Mouse (Mus musculus): ENCODE measurements around the gene Mcu. TPM values are rescaled to one million over a fixed set of nuclear protein-coding genes. Genes with fewer than 3 reads are reported as not detected.

Mcu gene
- polyA plus RNA-seq, 2 experiments = 3.5 to 7.9 TPM

- H3K4me1 ChIP-seq (replicated peaks; ENCODE audit: control insufficient read depth in 2 of 2, insufficient read depth in 2 of 2, low read length in 1 of 2) = no peaks in the 10 kb centered on the region
- TF ChIP-seq CTCF (IDR thresholded peaks at IDR 0.05; ENCODE audit: low read depth) (no peak), EP300 (IDR thresholded peaks at IDR 0.05; ENCODE audit: low read depth) (no peak)
- H3K4me2 ChIP-seq (ENCODE audit: low read depth) = no peak overlapping the region
- H3K27me3 ChIP-seq (ENCODE audit: control insufficient read depth, insufficient read depth, low read length) = no peaks in the 10 kb centered on the region
- 37% methylated on average over 6 of the region's 6 CpGs for WGBS (ENCODE audit: insufficient replicate concordance)
- no peaks in the 10 kb centered on the region for H3K9me3 ChIP-seq (ENCODE audit: control insufficient read depth, low read length)
- no peak overlapping the region for H3K4me3 ChIP-seq (ENCODE audit: insufficient read depth in 1 of 2, low read depth in 2 of 2, low read length in 2 of 2)
- no peak overlapping the region for H3K9ac ChIP-seq (replicated peaks)
- H3K36me3 ChIP-seq (replicated peaks; ENCODE audit: control insufficient read depth, insufficient read depth, low read depth) = no peaks in the 10 kb centered on the region
- no peak for DNase-seq (ENCODE audit: low read depth in 3 of 3, low spot score in 3 of 3)
- no peak for ATAC-seq (ENCODE audit: insufficient read depth)
- no peak overlapping the region for H3K27ac ChIP-seq
These were observed 208.0 kb downstream of the Mcu start for GRCm38 (mm10) chr10:59408499-59408898.

DNA sequence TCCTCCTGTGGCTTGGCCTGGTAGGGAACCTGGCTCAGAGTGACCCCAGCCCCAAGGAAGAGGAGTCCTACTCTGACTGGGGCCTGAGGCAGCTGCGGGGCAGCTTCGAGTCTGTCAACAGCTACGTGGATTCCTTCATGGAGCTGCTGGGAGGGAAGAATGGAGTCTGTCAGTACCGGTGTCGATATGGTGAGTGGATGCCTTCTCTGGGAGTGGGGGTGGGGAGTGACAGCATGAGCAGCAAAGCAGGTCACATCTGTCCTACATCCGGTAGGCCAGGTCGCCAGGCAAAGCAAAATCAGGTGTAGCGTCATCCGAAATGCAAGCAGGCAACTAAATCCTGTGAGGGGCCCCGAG is 212.7 kb downstream of the Mcu start:
- Histone ChIP-seq H3K4me1 (replicated peaks; ENCODE audit: control insufficient read depth in 2 of 2, insufficient read depth in 2 of 2, low read length in 1 of 2) (no peaks in the 10 kb centered on the region), H3K4me2 (ENCODE audit: low read depth) (peak overlapping the region; percentile 1), H3K9me3 (ENCODE audit: control insufficient read depth, low read length) (no peaks in the 10 kb centered on the region), H3K4me3 (ENCODE audit: insufficient read depth in 1 of 2, low read depth in 2 of 2, low read length in 2 of 2) (peak overlapping the region; percentile 43 to 67), H3K27ac (no peak overlapping the region), H3K27me3 (ENCODE audit: control insufficient read depth, insufficient read depth, low read length) (no peaks in the 10 kb centered on the region), H3K9ac (replicated peaks) (peak overlapping the region; percentile 20), H3K36me3 (replicated peaks; ENCODE audit: control insufficient read depth, insufficient read depth, low read depth) (no peaks in the 10 kb centered on the region)
- ATAC-seq (ENCODE audit: insufficient read depth) = peak; percentile 48; the same call in 1 of the 2 replicates
- no peak for TF ChIP-seq EP300 (IDR thresholded peaks at IDR 0.05; ENCODE audit: low read depth)
- no peak for TF ChIP-seq CTCF (IDR thresholded peaks at IDR 0.05; ENCODE audit: low read depth)
- no peak for DNase-seq (ENCODE audit: low read depth in 3 of 3, low spot score in 3 of 3)
- WGBS (ENCODE audit: insufficient replicate concordance) = 60% methylated on average over 10 of the region's 10 CpGs

- WGBS (ENCODE audit: insufficient replicate concordance) = 53% methylated on average over 21 of the region's 21 CpGs
- peak in 2 of 3 experiments; percentile 16 to 20 for DNase-seq (ENCODE audit: low read depth in 3 of 3, low spot score in 3 of 3)
- no peak within 1 kb of the TSS for H3K27ac ChIP-seq
- no peaks in the 10 kb centered on the region for H3K9me3 ChIP-seq (ENCODE audit: control insufficient read depth, low read length)
- H3K4me2 ChIP-seq (ENCODE audit: low read depth) = peak within 1 kb of the TSS; percentile 37
- peak within 1 kb of the TSS; percentile 43 to 67 for H3K4me3 ChIP-seq (ENCODE audit: insufficient read depth in 1 of 2, low read depth in 2 of 2, low read length in 2 of 2)
- H3K27me3 ChIP-seq (ENCODE audit: control insufficient read depth, insufficient read depth, low read length) = no peaks in the 10 kb centered on the region
- peak within 1 kb of the TSS; percentile 20 for H3K9ac ChIP-seq (replicated peaks)
- no peak for TF ChIP-seq CTCF (IDR thresholded peaks at IDR 0.05; ENCODE audit: low read depth)
- no peaks in the 10 kb centered on the region for H3K4me1 ChIP-seq (replicated peaks; ENCODE audit: control insufficient read depth in 2 of 2, insufficient read depth in 2 of 2, low read length in 1 of 2)
- ATAC-seq (ENCODE audit: insufficient read depth) = peak; percentile 76
- H3K36me3 ChIP-seq (replicated peaks; ENCODE audit: control insufficient read depth, insufficient read depth, low read depth) = no peaks in the 10 kb centered on the region
These were observed 213.3 kb downstream of the Mcu start, which contains the start of gene Pla2g12b for GRCm38 (mm10) chr10:59402899-59403792. Pla2g12b (plus strand) TSS chr10:59403660.

Other genes with a start within 250 kb of the Mcu start
- gene Gm10273, start 221.1 kb downstream of the Mcu start, polyA plus RNA-seq (2012; rRNA removed) = 3.5 and 4.8 TPM in 2 replicates
- gene Gm10273, start 221.1 kb downstream of the Mcu start, polyA plus RNA-seq (2014; fragmentation: Nextera tagmentation; extraction: Ambion mirVana) = 8.0 and 15.6 TPM in 2 replicates
- 19.9 and 21.6 TPM in 2 replicates for gene Pla2g12b, start 213.0 kb downstream of the Mcu start, polyA plus RNA-seq (2012; rRNA removed)
- gene Pla2g12b, start 213.0 kb downstream of the Mcu start, polyA plus RNA-seq (2014; fragmentation: Nextera tagmentation; extraction: Ambion mirVana) = 43.3 and 43.9 TPM in 2 replicates
- 14.9 and 16.0 TPM in 2 replicates for gene Oit3, start 174.9 kb downstream of the Mcu start, polyA plus RNA-seq (2012; rRNA removed)
- 17.5 and 17.6 TPM in 2 replicates for gene Oit3, start 174.9 kb downstream of the Mcu start, polyA plus RNA-seq (2014; fragmentation: Nextera tagmentation; extraction: Ambion mirVana)
- not detected in 2 replicates for gene Gm10322, start 629 bp downstream of the Mcu start, polyA plus RNA-seq (2012; rRNA removed)
- not detected in 2 replicates for gene Gm10322, start 629 bp downstream of the Mcu start, polyA plus RNA-seq (2014; fragmentation: Nextera tagmentation; extraction: Ambion mirVana)
- gene Micu1, start 85.8 kb upstream of the Mcu start, polyA plus RNA-seq (2012; rRNA removed) = 17.2 and 27.1 TPM in 2 replicates
- 28.2 and 34.3 TPM in 2 replicates for gene Micu1, start 85.8 kb upstream of the Mcu start, polyA plus RNA-seq (2014; fragmentation: Nextera tagmentation; extraction: Ambion mirVana)

Data from liver, embryonic 14.5 days (tissue).